Mouse (Mus musculus) CH12.LX (cell line): Measurements from ENCODE around the gene Zbtb11. TPM values are rescaled to one million over a fixed set of nuclear protein-coding genes. Genes with fewer than 3 reads are reported as not detected.
A peak's percentile ranks its signal among the peaks of the same experiment; 100 is the strongest.

Experiments
- DNase-seq: peaks from one replicate; pipeline ENCODE4 v3.0.0-alpha.2; 2013; ENCODE audit errors: extremely low read depth
- H3K27ac ChIP-seq: 2 replicates; pipeline ENCODE4 v1.5.1; 2012; ENCODE audit warnings: low read depth, mild to moderate bottlenecking, control low read depth, moderate library complexity; ENCODE audit not compliant: insufficient read depth
- H3K27me3 ChIP-seq: replicated peaks from 2 replicates; pipeline ENCODE3; 2012; ENCODE audit warnings: inconsistent platforms
- H3K36me3 ChIP-seq, 2 experiments: replicated peaks in 1 of 2; 2 replicates each; pipeline versions ENCODE3 to v1.6.1; 2012; ENCODE audit warnings: inconsistent platforms in 1 of 2, low read length in 1 of 2, mild to moderate bottlenecking in 1 of 2, mixed read lengths in 1 of 2, moderate library complexity in 1 of 2; ENCODE audit not compliant: control insufficient read depth in 1 of 2, insufficient read depth in 1 of 2
- H3K4me1 ChIP-seq, 2 experiments: 2 replicates each; pipeline ENCODE4 v1.6.1; 2012; ENCODE audit warnings: inconsistent platforms in 1 of 2, moderate library complexity in 1 of 2; ENCODE audit not compliant: insufficient read depth in 2 of 2, control insufficient read depth in 1 of 2
- H3K4me2 ChIP-seq: 2 replicates; pipeline ENCODE4 v1.6.1; 2012; ENCODE audit warnings: low read depth, mild to moderate bottlenecking, control low read depth; ENCODE audit not compliant: poor library complexity, insufficient read depth, severe bottlenecking
- H3K4me3 ChIP-seq, 3 experiments: fragments of 150-350 bp in 1 of 3; sonication (generic) in 1 of 3; replicated peaks in 1 of 3; 2 replicates each; pipeline versions ENCODE3 to v1.5.1; 2011 to 2012; ENCODE audit warnings: low read depth in 2 of 3, low read length in 2 of 3, mild to moderate bottlenecking in 2 of 3, moderate library complexity in 2 of 3, control low read depth in 1 of 3, improper control_type of control experiment in 1 of 3, inconsistent platforms in 1 of 3, mixed read lengths in 1 of 3; ENCODE audit not compliant: poor library complexity in 1 of 3
- H3K79me2 ChIP-seq: replicated peaks from 2 replicates; pipeline ENCODE4 v1.6.1; 2012; ENCODE audit warnings: mild to moderate bottlenecking, moderate library complexity; ENCODE audit not compliant: control insufficient read depth, poor library complexity, insufficient read depth, severe bottlenecking; ENCODE audit errors: extremely low read depth
- H3K9ac ChIP-seq: 2 replicates; pipeline ENCODE4 v1.6.1; 2012; ENCODE audit warnings: low read depth, mild to moderate bottlenecking, control low read depth, moderate library complexity; ENCODE audit not compliant: insufficient read depth
- H3K9me3 ChIP-seq: replicated peaks from 2 replicates; pipeline ENCODE3; 2012; ENCODE audit warnings: low read length, inconsistent platforms, mixed read lengths
- CHD2 ChIP-seq: IDR thresholded peaks from 2 replicates; pipeline ENCODE4 v1.6.1; 2011; ENCODE audit warnings: low read length, improper control_type of control experiment
- ELF1 ChIP-seq: IDR thresholded peaks from 2 replicates; pipeline ENCODE4 v1.6.1; 2014; ENCODE audit warnings: low read depth, mild to moderate bottlenecking, inconsistent platforms, low read length, improper control_type of control experiment
- EP300 ChIP-seq: IDR thresholded peaks from 2 replicates; pipeline ENCODE4 v1.6.1; 2011; ENCODE audit warnings: low read length, improper control_type of control experiment
- GABPA ChIP-seq: IDR thresholded peaks from 2 replicates; pipeline ENCODE4 v1.6.1; 2012; ENCODE audit warnings: low read depth, low read length, improper control_type of control experiment, inconsistent platforms; ENCODE audit not compliant: insufficient replicate concordance
- IRF4 ChIP-seq: IDR thresholded peaks from 2 replicates; pipeline ENCODE4 v1.6.1; 2014; ENCODE audit warnings: low read depth, mild to moderate bottlenecking, inconsistent platforms, low read length, improper control_type of control experiment
- JUN ChIP-seq: IDR thresholded peaks from 2 replicates; pipeline ENCODE4 v1.6.1; 2011; ENCODE audit warnings: low read depth, mild to moderate bottlenecking, low read length, improper control_type of control experiment, moderate library complexity; ENCODE audit not compliant: insufficient read depth
- MAFK ChIP-seq: IDR thresholded peaks from 2 replicates; pipeline ENCODE4 v1.6.1; 2011; ENCODE audit warnings: low read length, improper control_type of control experiment; ENCODE audit not compliant: insufficient replicate concordance
- NELFE ChIP-seq: IDR thresholded peaks from 2 replicates; pipeline ENCODE4 v1.6.1; 2011; ENCODE audit warnings: low read depth, low read length, improper control_type of control experiment
- RAD21 ChIP-seq: IDR thresholded peaks from 2 replicates; pipeline ENCODE4 v1.6.1; 2011; ENCODE audit warnings: low read depth, mild to moderate bottlenecking, low read length, improper control_type of control experiment, moderate library complexity
- RCOR1 ChIP-seq: conservative IDR thresholded peaks from 2 replicates; pipeline ENCODE4 v1.6.1; 2012; ENCODE audit warnings: low read depth, mild to moderate bottlenecking, inconsistent platforms, low read length, improper control_type of control experiment
- SMC3 ChIP-seq: IDR thresholded peaks from 2 replicates; pipeline ENCODE4 v1.6.1; 2011; ENCODE audit warnings: low read depth, low read length, improper control_type of control experiment
- TBP ChIP-seq: conservative IDR thresholded peaks from 2 replicates; pipeline ENCODE4 v1.6.1; 2011; ENCODE audit warnings: low read depth, low read length, improper control_type of control experiment
- UBTF ChIP-seq: IDR thresholded peaks from 2 replicates; pipeline ENCODE4 v1.6.1; 2012; ENCODE audit warnings: low read depth, mild to moderate bottlenecking, inconsistent platforms, low read length, improper control_type of control experiment, moderate library complexity
- USF1 ChIP-seq: IDR thresholded peaks from 2 replicates; pipeline ENCODE4 v1.6.1; 2014; ENCODE audit warnings: low read depth, mild to moderate bottlenecking, inconsistent platforms, low read length, improper control_type of control experiment
- USF2 ChIP-seq: conservative IDR thresholded peaks from 2 replicates; pipeline ENCODE4 v1.6.1; 2011; ENCODE audit warnings: low read depth, low read length, improper control_type of control experiment
- ZKSCAN1 ChIP-seq: IDR thresholded peaks from 2 replicates; pipeline ENCODE4 v1.6.1; 2012; ENCODE audit warnings: low read depth, inconsistent platforms, low read length, improper control_type of control experiment, borderline replicate concordance
- ZMIZ1 ChIP-seq: IDR thresholded peaks from 2 replicates; pipeline ENCODE4 v1.6.1; 2012; ENCODE audit warnings: low read depth, mild to moderate bottlenecking, inconsistent platforms, low read length, improper control_type of control experiment
- dilution Hi-C: fragments of 300-500 bp; cut with MboI; formaldehyde crosslinking; loops from 2 replicates; pipeline ENCODE4 v1.14.3; 2020; ENCODE audit warnings: low sequenced_read_pairs; ENCODE audit not compliant: extremely low pct_unique_long_range_greater_than_20kb, extremely low pct_ligation_motif_present
- in situ Hi-C: fragments of 300-500 bp; cut with MboI; formaldehyde crosslinking; loops from 3 replicates; pipeline ENCODE4 v1.14.3; 2019; ENCODE audit warnings: low sequenced_read_pairs, low pct_ligation_motif_present, low pct_unique_long_range_greater_than_20kb, mixed read lengths
- polyA plus RNA-seq: library from polyadenylated mRNA; unstranded; fragments of >175 nt; gene quantifications from 2 replicates; pipeline ENCODE4 v1.2.1, GENCODE M21; 2012; ENCODE audit warnings: low read depth; ENCODE audit not compliant: insufficient read length
- total RNA-seq, 2 experiments: library from RNA; depleted of rRNA; stranded (reverse); fragments of 300-350 nt in 1 of 2; fragments of >200 nt in 1 of 2; gene quantifications; 2 replicates each; pipeline ENCODE4 v1.2.3; 2012 to 2014

Gene Zbtb11
- total and polyA plus RNA-seq, 3 experiments = 19.8 to 33.0 (median 21.4) TPM

DNA sequence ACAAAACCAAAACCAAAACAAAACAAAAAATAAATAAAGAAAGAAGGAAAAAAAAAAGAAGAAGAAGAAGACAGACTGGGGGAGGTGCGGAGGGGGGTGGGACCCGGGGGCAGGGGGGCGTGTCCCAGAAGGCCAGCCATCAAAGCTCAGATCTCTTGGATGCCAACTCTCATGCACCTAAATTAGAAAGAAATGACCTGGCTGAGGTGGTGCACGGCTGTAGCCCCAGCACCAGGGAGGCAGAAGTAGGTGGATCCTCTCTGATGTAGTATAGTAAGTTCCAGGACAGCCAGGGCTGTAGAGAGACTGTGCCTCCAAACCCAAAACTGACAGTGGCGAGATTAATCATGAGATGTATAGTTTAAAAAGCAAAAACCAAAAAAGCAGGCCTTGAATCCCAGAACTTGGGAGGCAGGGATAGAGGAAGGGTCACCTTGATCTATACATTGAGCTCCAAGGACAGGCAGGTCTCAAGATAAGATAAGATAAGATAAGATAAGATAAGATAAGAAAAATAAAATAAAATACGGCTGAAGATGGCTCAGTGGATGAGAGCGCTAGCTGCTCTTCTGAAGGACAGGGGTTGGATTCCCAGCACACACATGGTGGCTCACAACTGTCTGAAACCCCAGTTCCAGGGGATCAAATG lies 21.9 kb upstream of the Zbtb11 start:
- DNase-seq = no peak
- Histone ChIP-seq H3K4me2 (peak overlapping the region; percentile 58; the same call in 1 of the 2 replicates), H3K27me3 (no peaks in the 10 kb centered on the region), H3K27ac (no peak overlapping the region), H3K9ac (no peak overlapping the region; the same call in 1 of the 2 replicates), H3K4me3 (no peak overlapping the region), H3K79me2 (no peaks in the 10 kb centered on the region), H3K9me3 (peaks cover 4% of the 10 kb centered on the region), H3K4me1 (peaks cover 5 to 17% of the 10 kb centered on the region in 2 experiments), H3K36me3 (no peaks in the 10 kb centered on the region)
- no peak for TF ChIP-seq MAFK
- in situ Hi-C loops = no loop called here
- dilution Hi-C loops = no loop called here

DNA sequence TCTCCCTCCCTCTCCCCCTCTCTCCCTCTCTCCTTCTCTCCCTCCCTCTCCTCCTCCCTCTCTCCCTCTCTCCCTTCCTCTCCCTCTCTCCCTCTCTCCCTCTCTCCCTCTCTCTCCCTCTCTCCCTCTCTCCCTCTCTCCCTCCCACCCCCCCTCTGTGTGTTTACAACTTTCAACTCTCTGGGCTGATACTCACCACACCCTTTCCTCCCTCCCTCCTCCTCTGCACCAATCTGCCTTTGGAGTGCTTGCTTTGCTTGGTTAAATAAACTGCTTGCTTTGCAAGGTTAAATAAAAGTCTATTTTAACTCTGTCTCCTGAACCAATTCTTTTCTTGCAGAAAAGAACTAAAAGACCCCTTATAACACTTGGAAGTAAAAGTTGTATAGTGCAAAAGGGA lies 20.9 kb upstream of the Zbtb11 start:
- TF ChIP-seq RAD21 (no peak), ZMIZ1 (no peak), ELF1 (no peak), TBP (no peak), USF2 (no peak), NELFE (no peak), ZKSCAN1 (no peak), RCOR1 (no peak), EP300 (no peak), CHD2 (no peak), USF1 (no peak), IRF4 (no peak), JUN (no peak), SMC3 (no peak), GABPA (no peak), UBTF (no peak)
- DNase-seq = no peak
- Histone ChIP-seq H3K79me2 (no peaks in the 10 kb centered on the region), H3K9ac (no peak overlapping the region), H3K9me3 (peaks cover 4% of the 10 kb centered on the region), H3K27me3 (no peaks in the 10 kb centered on the region), H3K4me1 (peaks cover 5 to 17% of the 10 kb centered on the region in 2 experiments), H3K4me3 (no peak overlapping the region), H3K4me2 (no peak overlapping the region), H3K36me3 (no peaks in the 10 kb centered on the region), H3K27ac (no peak overlapping the region)
- dilution Hi-C loops = no loop called here
- in situ Hi-C loops = no loop called here
